Mouse (Mus musculus) brain, embryonic 14.5 days (tissue): ENCODE data around the gene Krt82. TPM values are rescaled to one million over a fixed set of nuclear protein-coding genes. Genes with fewer than 3 reads are reported as not detected.
"Not testable (repeated sequence)": the region's sequence is repeated elsewhere in the genome, so short reads cannot be mapped to it uniquely, and the experiment has no call there.

Source experiments
- DNase-seq: peaks from one replicate; pipeline ENCODE4 v3.0.0-alpha.2; 2011; ENCODE audit warnings: low read depth
- CTCF ChIP-seq: fragments of 200-500 bp; IDR thresholded peaks from 2 replicates; pipeline ENCODE4 v1.5.1; 2012; ENCODE audit warnings: inconsistent platforms, mild to moderate bottlenecking, moderate library complexity, borderline replicate concordance; ENCODE audit not compliant: insufficient read depth, insufficient read length; ENCODE audit errors: extremely low read depth
- POLR2A ChIP-seq: fragments of 200-500 bp; IDR thresholded peaks from 2 replicates; pipeline ENCODE4 v1.6.1; 2012; ENCODE audit warnings: mild to moderate bottlenecking, inconsistent platforms, borderline replicate concordance; ENCODE audit not compliant: poor library complexity, insufficient read depth, insufficient read length, severe bottlenecking; ENCODE audit errors: extremely low read depth
- polyA plus RNA-seq: library from polyadenylated mRNA; depleted of rRNA; stranded (reverse); fragments of >200 nt; gene quantifications from 2 replicates; pipeline ENCODE4 v1.2.3, GENCODE M21; 2012

The Krt82 gene
- polyA plus RNA-seq, 1 experiment: not detected

GRCm38 (mm10) chr15:101553169-101553568 is 2.7 kb upstream of the Krt82 start:
- peak; percentile 62 for DNase-seq
- TF ChIP-seq CTCF (no peak), POLR2A (no peak)

- DNase-seq: no peak
- no peak for TF ChIP-seq POLR2A
These were observed 1.7 kb upstream of the Krt82 start for GRCm38 (mm10) chr15:101552188-101552587.

DNA sequence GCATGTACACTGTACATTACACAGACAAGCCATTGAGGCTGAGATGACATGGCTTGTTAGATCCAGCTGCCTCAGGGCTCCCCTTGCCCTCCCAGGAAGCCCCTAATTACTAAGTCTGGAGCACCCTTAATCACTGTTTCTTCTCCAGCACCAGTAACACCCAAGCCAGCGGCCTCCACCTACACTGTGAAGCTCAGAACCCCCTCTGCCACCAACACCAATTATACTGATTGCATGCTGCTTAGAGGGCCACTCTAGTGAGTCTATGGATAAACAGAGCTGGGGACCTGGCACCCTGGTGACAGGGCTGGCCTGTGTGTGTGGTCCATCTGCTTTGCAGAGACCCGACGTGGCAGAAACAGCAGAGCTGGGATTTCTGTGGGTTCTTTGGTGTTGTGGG is 6.0 kb downstream of the Krt82 start:
- peak; percentile 15 for DNase-seq
- TF ChIP-seq CTCF (no peak), POLR2A (no peak)

DNA sequence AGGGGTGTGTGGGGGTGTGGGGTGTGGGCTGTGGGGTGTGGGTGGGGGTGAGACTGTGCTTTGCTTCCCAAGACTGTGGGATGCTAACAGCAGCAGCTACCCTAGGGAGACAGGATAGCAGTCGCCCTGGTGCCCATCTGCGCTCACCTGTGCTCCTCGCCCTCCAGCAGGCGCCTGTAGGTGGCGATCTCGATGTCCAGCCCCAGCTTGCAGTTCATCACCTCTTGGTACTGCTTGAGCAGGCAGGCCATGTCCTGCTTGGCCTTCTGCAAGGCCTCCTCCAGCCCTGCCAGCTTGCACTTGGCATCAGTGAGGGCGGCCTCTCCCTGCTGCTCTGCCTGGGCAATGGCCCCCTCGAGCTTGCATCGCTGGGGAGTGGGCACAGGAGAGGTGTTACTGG is 7.9 kb downstream of the Krt82 start:
- TF ChIP-seq CTCF: no peak
- TF ChIP-seq POLR2A: no peak
- no peak for DNase-seq

- TF ChIP-seq POLR2A (no peak), CTCF (no peak)
These were observed 11.9 kb downstream of the Krt82 start for GRCm38 (mm10) chr15:101538580-101538900.

DNA sequence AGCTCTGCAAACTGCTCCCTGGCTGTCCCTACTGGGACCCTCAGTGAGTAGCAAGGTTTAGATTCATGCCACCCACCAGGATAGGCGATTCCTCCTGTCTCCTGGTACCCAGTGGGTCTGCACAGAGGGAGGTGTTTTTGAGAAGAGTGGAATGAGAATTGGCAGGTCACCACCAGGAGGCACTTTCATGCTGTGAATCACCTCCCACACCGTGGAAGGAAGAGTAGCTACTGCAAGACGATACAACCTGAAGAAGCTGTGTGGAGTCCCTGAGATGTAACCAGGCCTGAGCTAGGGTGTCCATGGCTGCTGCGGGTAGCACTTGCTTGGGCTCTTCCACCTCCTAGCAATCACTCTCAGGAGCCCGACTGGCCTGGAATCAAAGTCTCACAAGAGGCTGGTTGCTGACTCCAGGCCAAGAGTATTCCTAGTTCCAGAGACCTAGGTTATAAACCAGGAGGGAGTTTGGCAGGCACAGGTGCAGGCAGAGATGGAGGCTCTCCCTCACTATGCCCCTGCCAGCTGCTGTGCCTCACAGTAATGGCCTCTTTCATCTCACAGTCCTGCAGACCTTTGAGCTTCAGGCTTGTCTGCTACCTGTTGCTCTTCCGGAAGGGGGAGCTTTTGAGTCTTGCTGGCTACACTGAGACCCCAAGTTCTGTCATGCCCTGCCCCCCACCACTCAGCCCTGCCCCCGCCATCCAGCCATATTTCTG is 12.4 kb downstream of the Krt82 start:
- no peak for TF ChIP-seq POLR2A
- no peak for TF ChIP-seq CTCF
- no peak for DNase-seq

More at GRCm38 (mm10) chr15:101538580-101538900, 11.9 kb downstream of the Krt82 start:
- peak; percentile 14 for DNase-seq

- no peak for TF ChIP-seq CTCF
- TF ChIP-seq POLR2A: no peak
- DNase-seq: no peak
These were observed 14.2 kb downstream of the Krt82 start for GRCm38 (mm10) chr15:101536054-101536850.

DNA sequence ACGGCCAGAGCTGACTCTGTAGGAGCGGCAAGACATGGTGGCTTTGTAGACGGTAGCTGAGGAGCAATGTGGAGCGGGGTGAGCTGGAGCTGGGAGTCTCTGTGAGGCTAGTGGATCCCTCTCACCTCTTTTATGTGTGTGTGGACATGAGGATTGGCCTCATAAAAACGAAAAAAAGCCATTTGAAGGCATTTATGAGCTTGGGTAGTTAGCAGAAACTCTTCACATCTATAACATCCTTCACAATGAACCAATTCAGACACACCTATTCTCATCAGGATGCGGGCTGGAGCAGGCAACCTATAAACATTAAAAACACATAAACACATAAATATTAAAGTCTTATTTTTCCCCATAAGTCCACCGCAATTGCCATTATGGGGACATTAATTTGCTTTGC is 17.7 kb downstream of the Krt82 start, which contains the start of gene Krt84:
Gene Krt84 (minus strand): TSS at position 101 of the 400 bp plus-strand sequence.
- TF ChIP-seq POLR2A (no peak), CTCF (no peak)
- no peak for DNase-seq

DNA sequence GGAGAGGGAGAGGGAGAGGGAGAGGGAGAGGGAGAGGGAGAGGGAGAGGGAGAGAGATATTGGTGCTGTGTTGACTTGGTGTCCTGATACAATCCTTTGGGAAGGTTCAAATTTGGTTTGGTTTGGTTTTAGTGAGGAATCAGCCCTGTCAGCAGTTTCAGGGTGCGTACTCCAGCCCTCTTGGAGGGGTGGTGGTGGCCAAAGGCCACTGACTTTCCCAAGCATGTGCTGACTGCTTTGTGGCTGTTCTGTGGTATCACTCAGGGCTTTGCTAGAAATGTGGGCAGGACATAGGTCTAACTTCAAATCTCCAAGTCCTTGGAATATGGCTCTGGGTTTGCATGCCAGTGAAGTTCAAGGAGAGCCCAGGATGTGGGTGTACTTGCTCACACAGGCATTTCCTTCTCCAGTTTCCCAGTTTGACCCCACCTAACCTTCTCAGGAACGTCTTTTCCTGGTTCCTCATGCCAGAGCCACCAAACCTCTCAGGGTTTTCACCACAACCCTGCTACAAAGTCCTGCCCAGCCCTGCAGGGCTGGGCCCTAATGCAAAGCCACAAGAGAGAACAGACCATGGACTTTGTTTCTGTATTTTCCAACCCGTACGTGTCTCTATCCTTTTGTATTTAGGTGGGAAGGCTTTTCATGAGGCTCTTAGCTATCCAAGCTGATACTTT is 27.8 kb downstream of the Krt82 start:
- no peak for DNase-seq
- TF ChIP-seq POLR2A: no peak
- no peak for TF ChIP-seq CTCF

DNA sequence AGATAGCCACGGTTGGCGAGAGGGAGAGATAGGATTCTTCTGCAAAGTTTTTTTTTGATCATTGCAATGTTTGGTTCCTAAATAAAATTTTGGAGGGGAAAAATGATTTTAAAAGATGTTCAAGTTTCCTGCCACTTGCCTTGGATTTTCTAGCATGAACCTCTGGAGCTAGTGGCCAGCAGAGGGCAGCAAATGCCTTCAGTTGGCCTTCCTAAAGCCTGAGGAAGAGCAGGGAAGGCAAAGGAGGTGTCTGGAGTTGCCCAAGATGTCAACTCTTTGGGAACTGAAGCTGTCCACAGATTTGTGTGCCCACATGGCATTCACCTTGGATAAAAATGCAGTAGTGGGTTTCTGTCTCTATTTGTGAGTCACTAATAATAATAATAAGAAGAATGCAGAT is 30.7 kb downstream of the Krt82 start:
- TF ChIP-seq CTCF (peak; percentile 91), POLR2A (no peak)
- DNase-seq: peak; percentile 91

GRCm38 (mm10) chr15:101517161-101517560 is 33.3 kb downstream of the Krt82 start, which contains the start of gene Gm49425:
Gene Gm49425, minus strand, starts transcription at chr15:101517261.
- not testable (repeated sequence) for DNase-seq

DNA sequence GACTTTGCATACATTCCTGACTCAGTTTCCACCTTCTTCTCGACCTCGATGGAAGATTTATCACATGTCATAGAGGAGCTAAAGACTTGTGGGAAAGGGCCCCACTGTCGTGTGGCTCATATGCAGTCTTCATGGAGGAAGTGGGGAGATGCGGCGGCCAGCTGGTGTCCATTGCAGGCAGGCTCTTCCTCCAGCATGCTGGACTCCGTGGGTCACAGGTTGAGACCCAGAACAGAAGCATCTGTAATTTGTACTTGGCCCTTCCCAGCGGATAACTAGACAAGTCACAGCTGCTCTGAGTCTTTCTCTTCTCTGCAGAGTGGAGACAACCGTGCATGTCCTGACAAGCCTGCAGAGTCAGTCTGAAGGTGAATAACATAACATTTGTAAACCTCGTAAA is 42.2 kb downstream of the Krt82 start:
- no peak for TF ChIP-seq CTCF
- TF ChIP-seq POLR2A: no peak
- no peak for DNase-seq
